Mouse (Mus musculus): Measurements from ENCODE around the gene Slc37a4.

GRCm38 (mm10) chr9:44352337-44352736 lies 44.3 kb upstream of the Slc37a4 start:
- TF ChIP-seq CTCF (IDR thresholded peaks at IDR 0.05; ENCODE audit: low read depth) (no peak), EP300 (IDR thresholded peaks at IDR 0.05; ENCODE audit: low read depth) (no peak)

All from heart, postnatal 0 days (tissue).